Mouse (Mus musculus) embryo, embryonic 10.5 days (tissue): ENCODE data around the gene Unc13b.

Experiments
- DNase-seq: peaks from one replicate; pipeline ENCODE4 v3.0.0-alpha.2; 2015; ENCODE audit warnings: low spot score

Unc13b gene

DNA sequence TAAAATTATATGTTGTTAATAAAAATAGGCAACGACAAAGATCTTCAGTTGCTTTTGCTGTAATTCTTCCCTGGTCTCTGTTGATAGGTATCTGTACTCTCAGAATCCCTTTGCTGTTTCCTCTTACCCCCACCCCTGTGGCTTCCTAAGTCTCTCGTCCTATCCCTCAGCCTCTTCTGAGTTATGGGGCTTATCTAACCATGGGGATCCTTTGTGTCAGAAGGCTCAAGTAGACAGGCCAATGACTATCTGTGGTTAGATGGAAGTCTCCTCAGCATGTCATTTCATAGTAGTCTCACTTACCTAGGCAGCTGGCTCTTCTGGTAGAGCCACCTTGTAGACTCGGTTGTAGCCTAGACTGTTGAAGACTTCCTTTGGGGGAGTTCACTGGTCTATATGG lies 173.1 kb downstream of the Unc13b start:
- no peak for DNase-seq

DNA sequence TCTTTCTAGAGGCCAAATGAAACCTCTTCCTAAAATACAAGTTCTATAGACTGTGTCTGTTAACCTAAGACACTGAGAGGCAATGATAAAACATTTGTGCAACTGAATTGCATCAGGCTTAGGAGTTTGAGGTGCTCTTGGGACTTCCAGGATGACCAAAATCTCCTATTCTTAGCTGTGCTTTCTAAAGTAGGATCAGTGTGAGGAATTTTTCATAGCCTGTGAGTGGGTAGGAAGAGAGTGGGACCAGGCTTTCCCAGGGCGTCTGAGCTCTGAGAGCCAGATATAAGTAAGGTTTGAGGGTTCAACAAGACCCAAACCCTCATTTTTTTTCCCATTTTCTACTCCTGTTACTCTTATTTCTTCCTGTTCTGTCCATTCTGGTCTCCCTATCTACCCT lies 174.2 kb downstream of the Unc13b start:
- no peak for DNase-seq

DNA sequence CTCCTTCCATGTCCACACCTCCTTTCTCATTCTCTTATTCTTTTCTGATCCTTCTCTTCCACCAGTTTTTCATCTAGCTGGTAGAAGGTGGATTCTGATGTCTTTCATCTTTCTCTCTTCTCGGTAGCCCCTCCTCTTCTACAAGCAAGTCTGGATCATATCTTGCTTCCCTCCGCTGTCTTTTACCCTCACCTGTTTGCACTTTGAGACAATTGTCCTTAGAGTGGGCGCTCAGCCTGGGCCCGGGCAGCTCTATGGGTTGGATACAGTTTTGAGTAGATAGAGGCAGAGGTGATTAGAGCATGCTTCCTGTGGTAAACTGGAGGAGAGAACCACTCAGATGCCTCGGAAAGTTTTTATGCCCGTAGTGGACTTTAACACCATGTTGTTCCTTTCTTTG lies 174.7 kb downstream of the Unc13b start:
- no peak for DNase-seq

DNA sequence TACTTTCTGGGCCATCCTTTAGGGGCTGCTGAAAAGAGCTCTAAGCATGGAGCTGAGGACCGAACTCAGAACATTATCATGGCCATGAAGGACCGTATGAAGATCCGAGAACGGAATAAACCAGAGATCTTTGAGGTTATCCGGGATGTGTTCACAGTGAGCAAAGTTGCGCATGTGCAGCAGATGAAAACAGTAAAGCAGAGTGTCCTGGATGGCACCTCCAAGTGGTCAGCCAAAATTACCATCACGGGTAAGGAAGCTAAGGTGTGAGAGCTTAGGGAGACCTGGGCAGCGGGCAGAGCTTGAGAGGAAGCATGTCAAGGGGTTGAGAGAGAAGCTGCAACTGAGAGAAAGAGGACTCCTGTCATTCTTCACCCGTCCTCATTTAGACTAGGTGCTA lies 178.1 kb downstream of the Unc13b start:
- no peak for DNase-seq

DNA sequence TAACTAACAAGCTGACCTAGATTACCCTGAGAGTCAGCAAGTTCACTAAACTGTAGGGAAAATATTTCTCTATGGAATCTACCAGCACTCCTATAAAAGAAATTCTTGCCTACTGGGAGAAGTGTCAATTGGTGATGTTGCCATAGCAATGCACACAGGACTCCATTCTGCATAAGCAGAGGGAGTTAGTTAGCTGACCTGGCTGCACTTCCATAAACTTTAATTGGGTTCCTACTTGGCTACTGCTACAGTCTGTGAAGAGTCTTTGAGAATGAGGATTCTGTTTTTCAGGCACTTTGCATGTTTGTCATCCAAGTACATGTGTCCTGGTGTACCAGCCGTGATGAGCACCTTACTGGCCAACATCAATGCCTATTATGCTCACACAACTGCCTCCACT lies 182.0 kb downstream of the Unc13b start:
- no peak for DNase-seq

DNA sequence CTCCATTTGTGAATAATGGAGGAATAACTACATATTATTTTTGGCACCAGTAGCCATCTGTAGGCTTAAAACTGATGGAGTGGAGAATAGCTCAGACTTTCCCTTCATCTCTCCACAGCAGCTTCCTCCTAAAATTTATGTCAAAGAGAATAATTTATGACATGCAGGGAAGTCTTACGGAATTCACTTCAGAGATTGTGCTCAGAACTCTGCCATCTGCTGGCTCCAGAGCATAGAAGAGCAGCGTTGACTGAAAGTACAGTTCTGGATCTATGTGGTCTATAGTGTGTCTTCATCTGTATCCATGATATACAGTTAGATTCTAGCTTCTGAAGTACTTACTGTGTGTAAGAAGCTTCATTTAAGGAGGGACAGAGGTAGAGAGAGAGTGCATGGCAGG lies 185.3 kb downstream of the Unc13b start:
- DNase-seq: peak; percentile 24

- DNase-seq: no peak
Observed at GRCm38 (mm10) chr4:43245776-43246175, 187.0 kb downstream of the Unc13b start.

DNA sequence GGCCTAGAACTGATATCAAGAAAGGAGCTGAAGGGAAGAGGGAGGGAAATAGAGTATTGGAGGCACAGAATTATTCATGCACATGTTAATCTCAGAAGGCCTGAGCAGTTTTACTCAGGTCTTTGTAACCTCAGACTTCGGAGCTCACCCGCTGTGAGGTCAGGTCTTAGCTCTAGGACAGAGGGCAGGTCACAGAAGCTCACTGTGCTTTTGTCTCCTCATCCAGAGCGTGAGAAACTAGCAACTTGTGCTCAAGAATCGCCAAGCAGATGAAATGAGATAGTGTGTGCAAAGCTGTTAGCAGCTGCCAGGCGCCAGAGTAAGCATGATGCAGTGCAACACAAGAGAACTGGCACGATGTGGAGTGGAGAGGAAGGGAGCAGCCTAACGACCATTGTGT lies 189.3 kb downstream of the Unc13b start:
- DNase-seq: peak; percentile 74

DNA sequence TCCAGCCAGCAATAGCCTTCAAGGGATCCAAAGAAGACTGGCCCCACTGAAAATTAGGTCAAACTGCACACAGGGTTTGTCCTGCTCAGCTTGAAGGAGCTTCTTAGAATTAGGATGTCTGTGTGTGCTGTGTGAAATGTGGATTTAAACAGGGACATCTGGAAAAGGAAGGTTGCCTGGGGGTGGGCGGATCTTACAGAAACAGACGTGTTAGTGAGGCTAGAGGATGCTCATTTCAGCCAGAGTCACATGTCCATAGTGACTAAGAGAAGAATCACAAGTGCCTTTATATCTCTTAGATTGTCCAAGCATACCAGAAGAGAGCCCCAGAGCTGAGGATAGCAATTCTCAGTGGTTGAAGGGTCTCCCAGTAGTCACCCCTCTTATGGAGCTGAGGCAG lies 190.2 kb downstream of the Unc13b start:
- no peak for DNase-seq

- DNase-seq: no peak
Observed at GRCm38 (mm10) chr4:43251269-43251668, 192.5 kb downstream of the Unc13b start.

- no peak for DNase-seq
Observed at GRCm38 (mm10) chr4:43257040-43257439, 198.3 kb downstream of the Unc13b start.

DNA sequence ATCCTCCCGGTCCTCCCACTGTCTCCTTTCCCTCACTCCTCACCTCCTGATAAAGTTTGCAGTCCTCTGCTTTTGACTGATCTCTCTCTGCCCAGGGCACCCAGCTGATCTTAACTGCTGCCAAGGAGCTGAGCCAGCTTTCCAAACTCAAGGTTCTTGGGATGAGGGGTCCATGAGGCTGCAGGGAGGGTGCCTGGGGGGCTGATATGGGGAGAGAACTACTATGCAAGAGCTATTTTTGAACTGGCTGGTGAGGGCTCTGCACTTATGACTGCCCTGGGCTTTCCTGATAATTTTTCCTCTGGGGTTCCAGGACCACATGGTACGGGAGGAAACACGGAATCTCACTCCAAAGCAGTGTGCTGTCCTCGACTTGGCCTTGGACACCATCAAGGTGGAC lies 199.8 kb downstream of the Unc13b start:
- DNase-seq: no peak

GRCm38 (mm10) chr4:43259435-43259834 lies 200.7 kb downstream of the Unc13b start:
- DNase-seq: peak; percentile 16

- DNase-seq: no peak
Observed at GRCm38 (mm10) chr4:43260096-43260495, 201.3 kb downstream of the Unc13b start.

DNA sequence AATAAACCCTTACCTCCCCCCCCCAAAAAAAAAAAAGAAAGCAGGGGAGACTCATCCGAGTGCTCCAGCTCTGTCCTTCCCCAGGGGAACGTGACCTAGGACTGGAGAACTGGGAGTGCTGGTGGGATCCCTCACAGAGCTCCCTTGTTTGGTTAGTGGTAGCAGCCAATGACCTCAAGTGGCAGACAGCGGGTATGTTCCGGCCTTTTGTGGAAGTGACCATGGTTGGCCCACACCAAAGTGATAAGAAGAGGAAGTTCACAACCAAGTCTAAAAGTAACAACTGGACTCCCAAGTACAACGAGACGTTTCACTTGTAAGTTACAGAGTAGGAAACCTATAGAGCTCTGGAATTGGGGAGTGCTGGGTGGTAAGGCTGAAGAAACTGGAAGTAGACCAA lies 204.1 kb downstream of the Unc13b start:
- no peak for DNase-seq

DNA sequence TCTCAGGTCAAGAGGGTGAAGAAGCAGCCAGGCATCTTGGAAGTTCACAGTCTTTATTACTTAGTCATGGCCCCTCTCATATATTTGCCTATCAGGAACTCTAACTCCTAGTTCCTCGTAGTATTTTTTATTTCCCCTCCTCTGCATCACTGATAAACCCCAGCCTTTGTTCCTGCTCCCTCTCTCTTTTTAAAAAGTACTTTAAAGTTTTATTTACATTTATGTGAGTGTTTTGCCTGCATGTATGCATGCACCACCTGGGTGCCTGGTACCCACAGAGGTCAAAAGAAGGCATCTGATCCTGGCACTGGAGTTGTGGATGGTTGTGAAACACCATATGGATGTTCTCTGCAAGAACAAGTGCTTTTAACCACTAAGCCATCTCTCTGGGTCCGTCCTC lies 207.4 kb downstream of the Unc13b start:
- DNase-seq: no peak

DNA sequence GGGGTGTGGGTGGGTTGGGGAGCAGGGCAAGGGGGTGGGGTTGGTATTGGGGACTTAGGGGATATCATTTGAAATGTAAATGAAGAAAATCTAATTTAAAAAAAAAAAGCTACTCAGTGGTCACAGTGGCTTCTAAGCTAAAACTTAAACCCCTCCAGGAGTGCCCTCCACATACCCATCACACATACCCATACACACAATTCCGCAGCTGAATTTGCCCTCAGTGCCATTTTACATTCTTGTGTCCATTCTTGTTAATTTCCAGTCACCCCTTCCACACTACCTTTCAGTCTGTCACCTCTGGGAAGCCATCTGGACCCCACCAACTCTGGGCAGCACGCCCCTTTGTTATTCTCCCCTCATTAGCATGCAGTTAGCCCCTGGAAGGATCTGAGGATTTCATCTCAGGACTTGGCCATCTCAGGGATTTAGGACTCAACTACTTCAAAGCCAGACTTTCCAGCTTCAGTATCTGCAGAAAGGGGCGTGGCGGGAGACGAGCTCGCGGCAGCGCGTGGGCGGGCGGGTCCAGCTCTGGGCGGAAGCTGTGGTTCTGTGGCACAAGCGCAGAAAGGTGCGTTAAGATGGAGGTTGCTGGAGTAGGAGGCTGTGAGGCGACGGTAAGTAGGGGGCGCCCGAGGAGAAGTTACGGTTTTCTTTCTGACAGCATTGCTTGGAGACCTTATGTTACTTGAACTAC lies 208.0 kb downstream of the Unc13b start, which contains the start of gene Atp8b5:
Atp8b5 (plus strand) TSS at position 537 of the 700 bp plus-strand sequence.
- DNase-seq: peak; percentile 90

DNA sequence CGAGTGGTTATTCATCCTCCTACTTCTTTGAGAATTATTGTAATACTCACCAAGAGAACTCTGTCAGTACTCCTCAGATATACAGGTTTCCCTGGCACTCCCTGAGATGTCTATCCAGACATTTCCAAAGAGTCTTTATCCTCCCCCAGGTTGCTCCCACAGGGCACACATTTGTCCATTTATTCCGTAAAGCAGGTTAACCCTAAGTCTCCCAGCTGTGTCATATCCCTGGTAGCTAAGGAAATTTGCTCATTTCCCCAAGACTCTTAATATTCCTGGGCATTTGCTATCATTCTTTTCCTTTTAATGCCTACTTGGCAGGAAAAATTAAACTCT lies 208.5 kb downstream of the Unc13b start:
- DNase-seq: no peak

GRCm38 (mm10) chr4:43285476-43285875 lies 226.7 kb downstream of the Unc13b start:
- no peak for DNase-seq

GRCm38 (mm10) chr4:43287305-43287704 lies 228.6 kb downstream of the Unc13b start:
- no peak for DNase-seq

GRCm38 (mm10) chr4:43294001-43294400 lies 235.2 kb downstream of the Unc13b start:
- DNase-seq: peak; percentile 35

DNA sequence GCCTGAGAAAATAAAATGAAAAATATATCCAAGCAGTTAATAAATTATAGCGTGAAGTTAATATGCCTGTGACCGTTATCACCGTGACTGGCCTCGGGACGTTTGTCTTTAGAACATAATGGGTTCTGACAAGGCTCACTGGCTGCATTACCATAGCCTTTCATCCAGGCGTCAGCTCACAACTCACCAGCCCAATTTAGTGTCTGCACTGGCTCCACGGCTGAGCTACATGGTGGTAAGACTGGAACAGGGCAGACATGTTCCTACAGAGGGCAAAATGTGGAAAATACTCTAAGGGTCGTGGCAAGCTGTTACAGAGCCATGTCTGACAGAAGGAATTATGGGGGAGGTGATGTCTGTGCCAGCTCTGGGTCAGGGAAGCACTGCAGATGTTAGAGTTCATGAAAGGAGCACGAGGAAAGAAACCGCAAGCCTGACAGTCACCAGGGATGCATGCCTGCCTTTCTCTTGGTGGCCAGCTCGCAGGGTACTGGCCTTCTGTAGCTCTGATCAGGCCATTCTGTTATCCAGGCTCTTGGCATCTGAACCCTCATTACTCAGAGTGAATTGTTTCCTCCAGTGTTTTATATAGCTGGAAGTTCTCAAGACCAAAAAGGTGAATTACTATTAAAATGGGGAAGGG lies 251.1 kb downstream of the Unc13b start:
- DNase-seq: peak; percentile 70
